Mouse (Mus musculus) MEL (cell line): ENCODE measurements around the gene Gm20388. TPM values are rescaled to one million over a fixed set of nuclear protein-coding genes. Genes with fewer than 3 reads are reported as not detected.

Experiments used
- DNase-seq: peaks from one replicate; pipeline ENCODE4 v3.0.0; 2011; ENCODE audit warnings: low read depth, low spot score
- H3K27ac ChIP-seq: 2 replicates; pipeline ENCODE4 v1.5.1; 2012; ENCODE audit warnings: low read depth, mild to moderate bottlenecking, control low read depth, low read length, moderate library complexity; ENCODE audit not compliant: control insufficient read depth
- H3K27me3 ChIP-seq, 2 experiments: fragments of 150-350 bp in 1 of 2; sonication (generic) in 1 of 2; 2 replicates each; pipeline ENCODE4 v1.6.1; 2012; ENCODE audit warnings: low read length in 2 of 2, mild to moderate bottlenecking in 2 of 2, improper control_type of control experiment in 1 of 2, moderate library complexity in 1 of 2; ENCODE audit not compliant: insufficient read depth in 2 of 2, control insufficient read depth in 1 of 2
- H3K36me3 ChIP-seq, 2 experiments: 2 replicates each; pipeline ENCODE4 v1.6.1; 2012 to 2014; ENCODE audit warnings: low read length in 2 of 2, improper control_type of control experiment in 1 of 2, inconsistent platforms in 1 of 2, mild to moderate bottlenecking in 1 of 2; ENCODE audit not compliant: insufficient read depth in 2 of 2, control insufficient read depth in 1 of 2
- H3K4me1 ChIP-seq, 2 experiments: fragments of 150-350 bp in 1 of 2; sonication (generic) in 1 of 2; 2 replicates each; pipeline ENCODE4 v1.6.1; 2012; ENCODE audit warnings: low read length in 2 of 2, improper control_type of control experiment in 1 of 2, mild to moderate bottlenecking in 1 of 2; ENCODE audit not compliant: insufficient read depth in 2 of 2, control insufficient read depth in 1 of 2
- H3K4me3 ChIP-seq, 2 experiments: fragments of 150-350 bp in 1 of 2; sonication (generic) in 1 of 2; 2 replicates each; pipeline ENCODE4 v1.5.1; 2012; ENCODE audit warnings: low read depth in 2 of 2, low read length in 2 of 2, mild to moderate bottlenecking in 2 of 2, moderate library complexity in 2 of 2, control low read depth in 1 of 2, improper control_type of control experiment in 1 of 2; ENCODE audit not compliant: control insufficient read depth in 1 of 2, insufficient read depth in 1 of 2
- H3K79me2 ChIP-seq: 2 replicates; pipeline ENCODE4 v1.6.1; 2012; ENCODE audit warnings: mild to moderate bottlenecking, low read length, moderate library complexity; ENCODE audit not compliant: control insufficient read depth, poor library complexity, insufficient read depth
- H3K9ac ChIP-seq: 2 replicates; pipeline ENCODE4 v1.6.1; 2012; ENCODE audit warnings: low read depth, mild to moderate bottlenecking, control low read depth, low read length, moderate library complexity; ENCODE audit not compliant: control insufficient read depth, poor library complexity, severe bottlenecking
- H3K9me3 ChIP-seq: fragments of 150-350 bp; sonication (generic); replicated peaks from 2 replicates; pipeline ENCODE4 v1.6.1; 2012; ENCODE audit warnings: mild to moderate bottlenecking, low read length, improper control_type of control experiment, moderate library complexity; ENCODE audit not compliant: insufficient read depth
- BHLHE40 ChIP-seq: IDR thresholded peaks from 2 replicates; pipeline ENCODE4 v1.6.1; 2012; ENCODE audit warnings: low read depth, mild to moderate bottlenecking, inconsistent platforms, low read length, improper control_type of control experiment, borderline replicate concordance
- CHD2 ChIP-seq: IDR thresholded peaks from 2 replicates; pipeline ENCODE4 v1.6.1; 2011; ENCODE audit warnings: low read length, improper control_type of control experiment
- CTCF ChIP-seq, 3 experiments: IDR thresholded peaks in 2 of 3; conservative IDR thresholded peaks in 1 of 3; 2 replicates each; pipeline ENCODE4 v1.5.1; 2011 to 2012; ENCODE audit warnings: low read length in 3 of 3, low read depth in 2 of 3, mild to moderate bottlenecking in 2 of 3, improper control_type of control experiment in 1 of 3, inconsistent platforms in 1 of 3, mixed read lengths in 1 of 3, moderate library complexity in 1 of 3; ENCODE audit not compliant: control insufficient read depth in 1 of 3, insufficient read depth in 1 of 3, poor library complexity in 1 of 3, severe bottlenecking in 1 of 3
- EP300 ChIP-seq, 2 experiments: IDR thresholded peaks; 2 replicates each; pipeline ENCODE4 v1.6.1; 2011; ENCODE audit warnings: improper control_type of control experiment in 2 of 2, low read length in 2 of 2, low read depth in 1 of 2, mild to moderate bottlenecking in 1 of 2
- GABPA ChIP-seq: IDR thresholded peaks from 2 replicates; pipeline ENCODE4 v1.6.1; 2012; ENCODE audit warnings: low read depth, mild to moderate bottlenecking, inconsistent platforms, low read length, improper control_type of control experiment, moderate library complexity
- JUND ChIP-seq: IDR thresholded peaks from 2 replicates; pipeline ENCODE4 v1.6.1; 2011; ENCODE audit warnings: low read depth, mild to moderate bottlenecking, improper control_type of control experiment, low read length
- MAFK ChIP-seq: IDR thresholded peaks from 2 replicates; pipeline ENCODE4 v1.6.1; 2011; ENCODE audit warnings: low read depth, mild to moderate bottlenecking, low read length, improper control_type of control experiment, borderline replicate concordance
- MXI1 ChIP-seq: IDR thresholded peaks from 2 replicates; pipeline ENCODE4 v1.6.1; 2011; ENCODE audit warnings: mild to moderate bottlenecking, low read depth, low read length, improper control_type of control experiment
- NELFE ChIP-seq: IDR thresholded peaks from 2 replicates; pipeline ENCODE4 v1.6.1; 2011; ENCODE audit warnings: low read depth, low read length, improper control_type of control experiment
- POLR2A ChIP-seq, 2 experiments: IDR thresholded peaks; 2 replicates each; pipeline ENCODE4 v1.6.1; 2011 to 2012; ENCODE audit warnings: low read length in 2 of 2, mild to moderate bottlenecking in 2 of 2, control low read depth in 1 of 2, improper control_type of control experiment in 1 of 2, low read depth in 1 of 2, moderate library complexity in 1 of 2; ENCODE audit not compliant: control insufficient read depth in 1 of 2, insufficient read depth in 1 of 2, poor library complexity in 1 of 2
- POLR2AphosphoS2 ChIP-seq: IDR thresholded peaks from 2 replicates; pipeline ENCODE4 v1.6.1; 2011; ENCODE audit warnings: low read length, improper control_type of control experiment
- RAD21 ChIP-seq: IDR thresholded peaks from 2 replicates; pipeline ENCODE4 v1.6.1; 2011; ENCODE audit warnings: mild to moderate bottlenecking, low read depth, low read length, improper control_type of control experiment
- RCOR1 ChIP-seq: IDR thresholded peaks from 2 replicates; pipeline ENCODE4 v1.6.1; 2012; ENCODE audit warnings: low read depth, mild to moderate bottlenecking, inconsistent platforms, low read length, improper control_type of control experiment
- SMC3 ChIP-seq: IDR thresholded peaks from 2 replicates; pipeline ENCODE4 v1.6.1; 2011; ENCODE audit warnings: low read depth, low read length, improper control_type of control experiment
- UBTF ChIP-seq: IDR thresholded peaks from 2 replicates; pipeline ENCODE4 v1.6.1; 2012; ENCODE audit warnings: low read depth, mild to moderate bottlenecking, inconsistent platforms, low read length, improper control_type of control experiment, moderate library complexity, borderline replicate concordance; ENCODE audit not compliant: insufficient read depth
- USF2 ChIP-seq, 2 experiments: IDR thresholded peaks; 2 replicates each; pipeline ENCODE4 v1.6.1; 2011 to 2012; ENCODE audit warnings: improper control_type of control experiment in 2 of 2, low read length in 2 of 2, borderline replicate concordance in 1 of 2, inconsistent platforms in 1 of 2, low read depth in 1 of 2, mild to moderate bottlenecking in 1 of 2; ENCODE audit not compliant: insufficient read depth in 1 of 2
- ZKSCAN1 ChIP-seq: IDR thresholded peaks from 2 replicates; pipeline ENCODE4 v1.6.1; 2012; ENCODE audit warnings: low read depth, mild to moderate bottlenecking, inconsistent platforms, low read length, improper control_type of control experiment, moderate library complexity
- ZNF384 ChIP-seq: IDR thresholded peaks from 2 replicates; pipeline ENCODE4 v1.6.1; 2012; ENCODE audit warnings: low read depth, mild to moderate bottlenecking, inconsistent platforms, low read length, improper control_type of control experiment
- polyA plus RNA-seq, 2 experiments: library from polyadenylated mRNA; stranded (reverse) in 1 of 2; unstranded in 1 of 2; fragments of >175 nt in 1 of 2; fragments of >200 nt in 1 of 2; gene quantifications; 2 replicates each; pipeline versions ENCODE4 v1.2.1 to v1.2.4; 2012; ENCODE audit warnings: low replicate concordance in 2 of 2, low read depth in 1 of 2; ENCODE audit not compliant: insufficient read length in 2 of 2, insufficient read depth in 1 of 2, missing spikeins in 1 of 2
- total RNA-seq: library from RNA; depleted of rRNA; stranded (reverse); fragments of 300-350 nt; gene quantifications from 2 replicates; pipeline ENCODE4 v1.2.3, GENCODE M21; 2012

Gene Gm20388
- total and polyA plus RNA-seq, 3 experiments = 11.1 to 17.8 TPM; not detected in 1

DNA sequence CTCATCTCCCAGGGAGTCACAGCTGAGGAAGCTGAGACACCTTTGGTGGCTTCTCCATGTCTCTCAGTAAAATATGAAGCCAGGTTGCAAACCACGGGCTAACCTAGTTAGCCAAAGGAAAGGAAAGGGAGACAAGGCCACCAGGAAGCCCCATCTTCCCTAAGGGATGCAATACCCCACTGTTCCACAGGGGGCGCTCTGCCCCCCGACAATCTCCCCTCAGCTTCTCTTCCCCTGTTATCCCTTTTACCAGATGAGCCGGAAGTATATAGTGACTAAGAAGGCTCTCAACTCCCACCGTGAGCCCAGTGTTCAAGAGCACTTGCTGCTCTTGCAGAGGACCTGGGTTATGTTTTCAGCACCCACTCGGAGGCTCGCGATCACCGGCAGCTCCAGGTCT lies 1463.6 kb downstream of the Gm20388 start:
- Histone ChIP-seq H3K9ac (no peak overlapping the region), H3K4me1 (no peaks in the 10 kb centered on the region), H3K79me2 (no peaks in the 10 kb centered on the region), H3K36me3 (no peaks in the 10 kb centered on the region), H3K9me3 (no peaks in the 10 kb centered on the region), H3K27me3 (no peaks in the 10 kb centered on the region), H3K4me3 (no peak overlapping the region), H3K27ac (no peak overlapping the region)
- TF ChIP-seq NELFE = no peak
- TF ChIP-seq CTCF (IDR thresholded peaks at IDR 0.05 in 2 of 3, conservative IDR thresholded peaks at IDR 0.05 in 1 of 3; ENCODE audit: control insufficient read depth in 1 of 3, insufficient read depth in 1 of 3, low read depth in 2 of 3, low read length in 3 of 3, poor library complexity in 1 of 3, severe bottlenecking in 1 of 3) = peak in 2 of 3 experiments; percentile 15 to 42; a peak in 3 of 6 replicates
- TF ChIP-seq POLR2AphosphoS2 = no peak
- TF ChIP-seq JUND = no peak
- no peak for TF ChIP-seq RCOR1
- no peak for TF ChIP-seq CHD2
- no peak for TF ChIP-seq GABPA
- DNase-seq = no peak

DNA sequence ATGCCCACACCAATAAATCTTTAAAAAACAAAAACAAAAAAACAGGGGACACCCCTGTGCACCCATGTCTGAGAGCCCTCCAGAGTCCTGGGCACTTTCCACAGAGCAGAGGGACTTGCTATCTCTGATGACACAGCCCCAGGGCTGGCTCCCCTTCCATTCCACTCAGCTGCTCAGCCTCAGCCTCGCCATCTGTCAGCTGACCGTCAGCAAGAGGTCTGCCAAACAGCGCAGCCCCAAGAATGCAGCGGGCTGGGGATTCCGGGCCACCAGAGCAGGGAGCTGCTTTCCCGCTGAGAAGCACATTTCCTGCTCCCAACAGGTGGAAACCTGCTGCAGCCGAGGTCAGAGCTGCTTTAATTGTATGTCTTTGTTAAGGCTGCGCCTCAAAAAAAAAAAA lies 1464.1 kb downstream of the Gm20388 start:
- H3K9me3 ChIP-seq = no peaks in the 10 kb centered on the region

DNA sequence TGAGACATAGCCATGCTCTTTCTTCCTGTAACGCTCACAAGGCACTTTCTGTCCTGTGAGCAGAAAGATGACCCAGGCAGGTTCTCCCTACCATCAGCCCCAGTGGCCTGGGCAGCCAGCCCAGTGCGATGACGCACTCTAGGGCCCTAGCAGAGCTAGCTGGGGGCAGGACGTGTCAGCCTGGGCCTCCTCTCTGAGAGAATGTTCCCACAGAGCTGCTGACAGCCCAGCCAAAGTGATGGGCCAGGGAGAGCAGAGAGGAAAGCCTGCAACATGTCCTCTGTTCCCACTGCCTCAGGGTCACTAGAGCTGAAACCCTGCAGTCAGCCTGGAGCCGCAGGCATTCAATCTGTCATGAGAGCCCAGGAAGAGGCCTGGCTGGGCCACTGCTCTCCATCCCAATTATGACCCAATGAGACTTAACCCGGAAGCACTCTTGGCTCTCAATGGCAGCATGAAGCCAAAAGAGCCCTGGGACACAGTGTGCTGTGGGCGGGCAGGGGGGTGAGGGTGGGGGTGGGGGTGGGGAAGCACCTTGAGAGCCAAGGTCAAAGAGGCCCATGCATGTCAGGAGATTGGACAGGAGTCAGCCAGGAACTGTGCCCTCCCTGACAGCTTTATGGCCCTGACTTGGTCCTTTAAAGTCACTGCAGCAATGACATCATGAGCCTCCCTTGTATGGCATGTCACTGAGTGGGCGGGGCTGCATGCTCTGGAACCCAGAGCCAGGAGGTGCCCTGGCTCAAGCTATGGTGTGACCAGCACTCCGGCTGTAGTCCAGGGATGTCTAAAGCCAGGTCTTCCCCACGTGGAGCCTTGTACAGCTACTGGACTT lies 1465.7 kb downstream of the Gm20388 start:
- H3K27me3 ChIP-seq = no peaks in the 10 kb centered on the region
- TF ChIP-seq ZKSCAN1 = no peak
- no peak for TF ChIP-seq NELFE
- no peak for TF ChIP-seq SMC3
- no peak for DNase-seq

More for the DNA sequence above, 1464.1 kb downstream of the Gm20388 start:
- Histone ChIP-seq H3K79me2 (no peaks in the 10 kb centered on the region), H3K4me1 (no peaks in the 10 kb centered on the region), H3K4me3 (no peak overlapping the region), H3K27ac (no peak overlapping the region), H3K27me3 (no peaks in the 10 kb centered on the region), H3K9ac (no peak overlapping the region), H3K36me3 (no peaks in the 10 kb centered on the region)
- TF ChIP-seq JUND (no peak), USF2 (IDR thresholded peaks at IDR 0.05; ENCODE audit: borderline replicate concordance in 1 of 2, insufficient read depth in 1 of 2, low read depth in 1 of 2, low read length in 2 of 2) (no peak), POLR2A (IDR thresholded peaks at IDR 0.05; ENCODE audit: control insufficient read depth in 1 of 2, insufficient read depth in 1 of 2, low read depth in 1 of 2, low read length in 2 of 2, poor library complexity in 1 of 2) (no peak), NELFE (no peak), MXI1 (no peak), UBTF (no peak), ZNF384 (no peak), RAD21 (no peak), EP300 (IDR thresholded peaks at IDR 0.05; ENCODE audit: low read depth in 1 of 2, low read length in 2 of 2) (no peak), BHLHE40 (no peak), MAFK (no peak), ZKSCAN1 (no peak)
- no peak for DNase-seq

More for the DNA sequence above, 1465.7 kb downstream of the Gm20388 start:
- Histone ChIP-seq H3K79me2 (no peaks in the 10 kb centered on the region), H3K9ac (no peak overlapping the region), H3K4me3 (no peak overlapping the region), H3K36me3 (no peaks in the 10 kb centered on the region), H3K27ac (no peak overlapping the region), H3K4me1 (no peaks in the 10 kb centered on the region), H3K9me3 (no peaks in the 10 kb centered on the region)
